Mouse (Mus musculus) heart, postnatal 0 days (tissue): Measurements from ENCODE around the gene Ccdc14.

ENCODE experiments used
- CTCF ChIP-seq: IDR thresholded peaks from 2 replicates; pipeline ENCODE4 v1.5.1; 2016; ENCODE audit warnings: antibody characterized with exemption, control low read depth, low read depth
- EP300 ChIP-seq: IDR thresholded peaks from 2 replicates; pipeline ENCODE4 v1.6.1; 2016; ENCODE audit warnings: antibody characterized with exemption, low read depth

DNA sequence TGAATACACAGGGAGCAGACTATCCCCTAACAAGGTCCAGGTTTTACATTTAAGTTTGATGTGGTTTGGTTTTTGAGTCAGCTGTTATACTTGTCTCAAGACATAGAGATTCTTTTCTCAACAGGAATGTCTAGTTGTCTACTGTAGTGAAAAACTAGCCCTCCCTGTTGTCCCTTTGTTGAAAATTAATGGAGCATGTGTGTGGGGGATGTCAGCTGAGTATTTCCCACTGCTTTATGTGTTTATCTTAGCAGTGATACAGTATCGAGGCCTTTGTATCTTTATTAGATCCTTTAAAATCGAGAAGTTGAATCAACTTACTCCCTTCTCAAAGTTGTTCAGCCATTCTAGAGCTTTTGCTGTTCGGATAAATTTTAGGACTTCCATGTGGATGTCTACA lies 61.6 kb downstream of the Ccdc14 start:
- TF ChIP-seq EP300: no peak
- TF ChIP-seq CTCF: no peak
